Mouse (Mus musculus) midbrain, embryonic 13.5 days (tissue): Measurements from ENCODE around the gene Prnd. TPM values are rescaled to one million over a fixed set of nuclear protein-coding genes. Genes with fewer than 3 reads are reported as not detected.
A peak's percentile ranks its signal among the peaks of the same experiment; 100 is the strongest.

Experiments
- ATAC-seq: fragments of 200-750 bp; cut with Nextera tagmentation; 2 replicates; pipeline ENCODE4 v1.8.0; 2017; ENCODE audit warnings: mild to moderate bottlenecking, moderate TSS enrichment, moderate library complexity
- H3K27ac ChIP-seq: fragments of 300-500 bp; sonication (generic); 2 replicates; pipeline ENCODE4 v1.5.1; 2015; ENCODE audit warnings: inconsistent platforms, mild to moderate bottlenecking, moderate library complexity
- H3K27me3 ChIP-seq: fragments of 300-500 bp; sonication (generic); 2 replicates; pipeline ENCODE4 v1.6.1; 2015; ENCODE audit warnings: mild to moderate bottlenecking, inconsistent platforms
- H3K36me3 ChIP-seq: fragments of 300-500 bp; sonication (generic); 2 replicates; pipeline ENCODE4 v1.6.1; 2015; ENCODE audit warnings: mild to moderate bottlenecking, inconsistent platforms
- H3K4me1 ChIP-seq: fragments of 300-500 bp; sonication (generic); replicated peaks from 2 replicates; pipeline ENCODE4 v1.6.1; 2015; ENCODE audit warnings: inconsistent platforms
- H3K4me2 ChIP-seq: fragments of 300-500 bp; sonication (generic); replicated peaks from 2 replicates; pipeline ENCODE4 v1.6.1; 2015; ENCODE audit warnings: moderate library complexity, mild to moderate bottlenecking, inconsistent platforms
- H3K4me3 ChIP-seq: fragments of 300-500 bp; sonication (generic); replicated peaks from 2 replicates; pipeline ENCODE4 v1.5.1; 2015; ENCODE audit warnings: mild to moderate bottlenecking, inconsistent platforms
- H3K9ac ChIP-seq: fragments of 300-500 bp; sonication (generic); replicated peaks from 2 replicates; pipeline ENCODE4 v1.6.1; 2015; ENCODE audit warnings: mild to moderate bottlenecking, inconsistent platforms
- H3K9me3 ChIP-seq: fragments of 300-500 bp; sonication (generic); 2 replicates; pipeline ENCODE4 v1.6.1; 2016; ENCODE audit warnings: mild to moderate bottlenecking, inconsistent platforms
- WGBS: fragments of 180-500 bp; shearing (Covaris S2); methylation state at CpG from one replicate; pipeline ENCODE4 v1.1.7; 2015; 5-methylcytosine and 5-hydroxymethylcytosine counted together
- polyA plus RNA-seq: library from polyadenylated mRNA; unstranded; fragments of >200 nt; fragmentation: Nextera tagmentation; extraction: Ambion mirVana; gene quantifications from 2 replicates; pipeline ENCODE4 v1.2.1, GENCODE M21; 2015

The Prnd gene
- polyA plus RNA-seq, 1 experiment from 2014 or later, result 9.2 TPM

GRCm38 (mm10) chr2:131993563-131994088 lies 43.0 kb downstream of the Prnd start:
- 37% methylated on average over 14 of the region's 14 CpGs for WGBS
- H3K36me3 ChIP-seq, result peaks cover 50% of the 10 kb centered on the region
- H3K4me1 ChIP-seq, result peaks cover 7% of the 10 kb centered on the region
- H3K27ac ChIP-seq, result no peak overlapping the region
- no peak overlapping the region for H3K9ac ChIP-seq
- peak; percentile 67 for ATAC-seq
- H3K4me2 ChIP-seq, result no peak overlapping the region; the same call in 1 of the 2 replicates
- H3K4me3 ChIP-seq, result no peak overlapping the region
- H3K9me3 ChIP-seq, result no peaks in the 10 kb centered on the region
- H3K27me3 ChIP-seq, result no peaks in the 10 kb centered on the region

- Histone ChIP-seq H3K4me3 (no peak overlapping the region), H3K27ac (no peak overlapping the region), H3K9me3 (no peaks in the 10 kb centered on the region), H3K4me2 (no peak overlapping the region), H3K36me3 (peaks cover 59% of the 10 kb centered on the region), H3K9ac (no peak overlapping the region), H3K4me1 (peaks cover 7% of the 10 kb centered on the region), H3K27me3 (no peaks in the 10 kb centered on the region)
- 95% methylated on average over 6 of the region's 6 CpGs for WGBS
- no peak for ATAC-seq
These were observed 44.3 kb downstream of the Prnd start for GRCm38 (mm10) chr2:131994971-131995370.

- H3K4me2 ChIP-seq, result no peak overlapping the region
- 96% methylated on average over 12 of the region's 12 CpGs for WGBS
- ATAC-seq, result no peak
- H3K4me1 ChIP-seq, result peaks cover 7% of the 10 kb centered on the region
- no peak overlapping the region for H3K4me3 ChIP-seq
- H3K27ac ChIP-seq, result no peak overlapping the region
- H3K27me3 ChIP-seq, result no peaks in the 10 kb centered on the region
- no peak overlapping the region for H3K9ac ChIP-seq
- H3K9me3 ChIP-seq, result no peaks in the 10 kb centered on the region
- peaks cover 65% of the 10 kb centered on the region for H3K36me3 ChIP-seq
These were observed 45.1 kb downstream of the Prnd start for GRCm38 (mm10) chr2:131995742-131996141.

GRCm38 (mm10) chr2:131996369-131996768 lies 45.7 kb downstream of the Prnd start:
- ATAC-seq, result no peak
- Histone ChIP-seq H3K27me3 (no peaks in the 10 kb centered on the region), H3K4me2 (no peak overlapping the region), H3K36me3 (peaks cover 70% of the 10 kb centered on the region), H3K27ac (no peak overlapping the region), H3K4me1 (peaks cover 7% of the 10 kb centered on the region), H3K9me3 (no peaks in the 10 kb centered on the region), H3K9ac (no peak overlapping the region), H3K4me3 (no peak overlapping the region)
- WGBS, result 85% methylated on average over 7 of the region's 7 CpGs

GRCm38 (mm10) chr2:131997356-131997755 lies 46.7 kb downstream of the Prnd start:
- peaks cover 77% of the 10 kb centered on the region for H3K36me3 ChIP-seq
- no peak overlapping the region for H3K9ac ChIP-seq
- WGBS, result 55% methylated on average over 5 of the region's 5 CpGs

GRCm38 (mm10) chr2:132001696-132002334 lies 51.2 kb downstream of the Prnd start:
- Histone ChIP-seq H3K4me2 (no peak overlapping the region), H3K9ac (no peak overlapping the region), H3K27ac (no peak overlapping the region), H3K4me1 (no peaks in the 10 kb centered on the region), H3K36me3 (peaks cover 91% of the 10 kb centered on the region), H3K4me3 (no peak overlapping the region), H3K9me3 (no peaks in the 10 kb centered on the region), H3K27me3 (no peaks in the 10 kb centered on the region)
- 93% methylated on average over 13 of the region's 13 CpGs for WGBS
- ATAC-seq, result no peak

More at GRCm38 (mm10) chr2:131997356-131997755, 46.7 kb downstream of the Prnd start:
- H3K4me3 ChIP-seq, result no peak overlapping the region
- no peaks in the 10 kb centered on the region for H3K9me3 ChIP-seq
- no peaks in the 10 kb centered on the region for H3K27me3 ChIP-seq
- no peak overlapping the region for H3K4me2 ChIP-seq
- no peak for ATAC-seq
- no peak overlapping the region for H3K27ac ChIP-seq
- peaks cover 7% of the 10 kb centered on the region for H3K4me1 ChIP-seq

GRCm38 (mm10) chr2:132003916-132004315 lies 53.3 kb downstream of the Prnd start:
- no peaks in the 10 kb centered on the region for H3K9me3 ChIP-seq
- H3K27ac ChIP-seq, result no peak overlapping the region
- 86% methylated on average over 5 of the region's 5 CpGs for WGBS
- no peak overlapping the region for H3K4me3 ChIP-seq
- no peak overlapping the region for H3K4me2 ChIP-seq
- H3K9ac ChIP-seq, result no peak overlapping the region
- ATAC-seq, result no peak
- no peaks in the 10 kb centered on the region for H3K27me3 ChIP-seq
- H3K36me3 ChIP-seq, result peaks cover 86% of the 10 kb centered on the region
- H3K4me1 ChIP-seq, result no peaks in the 10 kb centered on the region

- WGBS, result 85% methylated on average over 9 of the region's 9 CpGs
- no peak overlapping the region for H3K4me3 ChIP-seq
- H3K4me2 ChIP-seq, result no peak overlapping the region
- H3K27ac ChIP-seq, result no peak overlapping the region
- H3K9ac ChIP-seq, result no peak overlapping the region
- no peak for ATAC-seq
- H3K9me3 ChIP-seq, result no peaks in the 10 kb centered on the region
- peaks cover 87% of the 10 kb centered on the region for H3K36me3 ChIP-seq
- no peaks in the 10 kb centered on the region for H3K27me3 ChIP-seq
- H3K4me1 ChIP-seq, result no peaks in the 10 kb centered on the region
These were observed 54.0 kb downstream of the Prnd start for GRCm38 (mm10) chr2:132004495-132005136.

- peaks cover 87% of the 10 kb centered on the region for H3K36me3 ChIP-seq
- 89% methylated on average over 4 of the region's 4 CpGs for WGBS
- H3K4me3 ChIP-seq, result no peak overlapping the region
These were observed 54.8 kb downstream of the Prnd start for GRCm38 (mm10) chr2:132005445-132005844.

More at GRCm38 (mm10) chr2:132005445-132005844, 54.8 kb downstream of the Prnd start:
- Histone ChIP-seq H3K27me3 (no peaks in the 10 kb centered on the region), H3K4me1 (no peaks in the 10 kb centered on the region), H3K9ac (no peak overlapping the region), H3K27ac (no peak overlapping the region), H3K9me3 (no peaks in the 10 kb centered on the region), H3K4me2 (no peak overlapping the region)
- ATAC-seq, result no peak

Other genes starting within 250 kb of the Prnd start
- gene Erv3, start 91.1 kb upstream of the Prnd start, polyA plus RNA-seq, result not detected in 2 replicates
- gene Prnp, start 40.9 kb upstream of the Prnd start, polyA plus RNA-seq, result 109 and 114 TPM in 2 replicates
- gene Prn, start 40.9 kb upstream of the Prnd start, polyA plus RNA-seq, result 0.34 TPM in 1 of 2 replicates, not detected in the other
- 28.0 and 29.6 TPM in 2 replicates for gene Rassf2, start 79.4 kb downstream of the Prnd start, polyA plus RNA-seq
- gene Slc23a2, start 194.2 kb downstream of the Prnd start, polyA plus RNA-seq, result 19.8 and 22.7 TPM in 2 replicates